Mouse (Mus musculus) kidney, postnatal 14 days (tissue): ENCODE measurements around the gene Olfr835.

Experiments
- DNase-seq: peaks from one replicate; pipeline ENCODE4 v3.0.0; 2022; ENCODE audit warnings: mixed read lengths

Gene Olfr835

DNA sequence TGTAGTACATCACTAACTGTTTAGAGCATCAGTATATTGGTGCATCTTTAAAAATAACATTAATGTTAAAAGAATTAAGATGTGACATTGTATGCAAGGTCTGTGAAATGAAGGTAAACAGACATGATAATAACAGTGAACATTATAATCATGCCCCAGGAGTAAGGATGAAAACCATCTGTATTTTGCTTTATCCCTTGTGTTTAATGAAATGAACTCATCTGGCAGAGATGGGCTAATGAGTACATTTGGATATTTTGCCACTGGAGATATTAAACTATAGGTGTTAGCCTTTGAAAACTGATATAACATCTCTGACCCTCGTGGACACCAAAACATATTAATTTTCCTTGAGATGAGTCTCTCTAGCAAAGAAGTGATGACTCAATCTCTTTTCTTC, at the start of gene Olfr835:
Olfr835 (plus strand) TSS at position 301 of the 400 bp plus-strand sequence.
- DNase-seq = no peak

DNA sequence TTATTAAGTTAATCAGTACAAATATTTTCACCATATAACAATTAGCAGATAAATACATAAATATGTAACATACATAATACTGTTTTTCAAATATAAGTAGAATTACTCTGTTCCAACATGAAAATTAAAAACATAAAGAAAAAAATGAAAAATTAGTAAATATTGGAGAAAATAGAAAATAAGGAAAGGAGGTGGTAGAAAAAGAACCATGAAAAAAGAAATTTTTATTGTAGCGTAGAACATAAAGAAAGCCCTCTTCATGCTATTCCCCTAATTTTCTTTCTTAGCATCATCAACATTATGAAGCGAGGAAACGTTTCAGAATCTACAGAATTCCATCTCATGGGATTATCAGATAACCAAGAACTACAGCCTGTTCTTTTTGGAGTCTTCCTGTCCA, 44.8 kb upstream of the Olfr835 start, which contains the start of gene Olfr834:
Olfr834 (plus strand) TSS at position 301 of the 400 bp plus-strand sequence.
- no peak for DNase-seq

DNA sequence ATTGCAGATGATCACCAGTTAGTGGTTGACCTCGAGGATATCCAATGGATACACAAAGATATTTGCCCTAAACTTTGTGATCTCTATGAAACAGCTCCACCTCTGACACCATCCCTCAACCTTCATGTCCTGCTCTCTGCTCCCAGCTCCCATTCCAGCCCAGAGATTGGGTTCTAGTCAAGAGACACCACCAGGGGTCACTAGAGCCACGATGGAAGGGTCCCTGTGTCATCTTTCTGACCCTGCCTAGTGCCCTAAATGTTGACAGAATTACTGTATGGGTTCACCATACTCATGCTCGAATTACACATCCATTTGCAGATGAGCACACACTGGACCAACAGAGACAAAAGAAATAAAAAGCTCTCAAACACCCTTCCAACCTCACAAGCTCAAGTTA, 52.5 kb downstream of the Olfr835 start:
- DNase-seq = no peak
